Mouse (Mus musculus): ENCODE results near the gene Pced1b.
A peak's percentile ranks its signal among the peaks of the same experiment; 100 is the strongest.
"Not testable (repeated sequence)": the region's sequence is repeated elsewhere in the genome, so short reads cannot be mapped to it uniquely, and the experiment has no call there.

Gene Pced1b

DNA sequence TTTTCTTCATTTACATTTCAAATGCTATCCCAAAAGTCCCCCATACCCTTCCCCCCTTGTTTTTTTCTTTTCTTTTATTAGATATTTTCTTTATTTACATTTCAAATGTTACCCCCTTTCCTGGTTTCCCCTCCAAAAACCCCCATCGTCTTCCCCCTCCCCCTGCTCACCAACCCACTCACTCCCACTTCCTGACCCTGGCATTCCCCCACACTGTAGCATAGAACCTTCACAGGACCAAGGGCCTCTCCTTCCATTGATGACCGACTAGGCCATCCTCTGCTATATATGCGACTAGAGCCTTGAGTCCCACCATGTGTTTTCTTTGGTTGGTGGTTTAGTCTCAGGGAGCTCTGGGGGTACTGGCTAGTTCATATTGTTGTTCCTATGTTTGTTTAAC lies 125.1 kb downstream of the Pced1b start:
- DNase-seq (ENCODE audit: low read depth, low spot score): not testable (repeated sequence)

DNA sequence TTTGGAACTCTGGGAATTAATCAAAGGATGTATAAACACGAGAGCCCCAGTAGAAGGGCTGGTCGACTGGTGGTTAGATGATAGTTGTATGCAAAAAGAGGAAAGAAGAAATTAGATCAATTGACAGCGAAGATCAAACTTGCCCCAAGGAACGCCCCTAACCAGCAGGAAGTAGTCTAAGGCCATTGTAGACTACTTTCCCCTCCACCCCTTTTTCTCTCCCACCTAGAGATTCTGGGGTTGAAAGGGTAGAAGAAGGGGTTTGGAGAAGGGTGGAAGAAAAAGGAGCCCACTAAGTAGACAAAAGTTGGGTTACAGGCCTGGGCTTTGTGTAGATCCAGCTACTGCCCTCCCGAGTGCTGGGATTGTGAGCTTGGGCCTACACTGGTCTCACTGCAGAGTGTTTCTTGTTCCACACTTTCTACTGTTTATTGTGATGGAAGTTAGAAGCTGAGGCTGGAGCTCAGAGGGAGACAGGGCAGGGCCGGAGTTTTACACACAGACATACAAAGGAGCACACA lies 125.8 kb downstream of the Pced1b start:
- no peak for DNase-seq (ENCODE audit: low read depth, low spot score)

DNA sequence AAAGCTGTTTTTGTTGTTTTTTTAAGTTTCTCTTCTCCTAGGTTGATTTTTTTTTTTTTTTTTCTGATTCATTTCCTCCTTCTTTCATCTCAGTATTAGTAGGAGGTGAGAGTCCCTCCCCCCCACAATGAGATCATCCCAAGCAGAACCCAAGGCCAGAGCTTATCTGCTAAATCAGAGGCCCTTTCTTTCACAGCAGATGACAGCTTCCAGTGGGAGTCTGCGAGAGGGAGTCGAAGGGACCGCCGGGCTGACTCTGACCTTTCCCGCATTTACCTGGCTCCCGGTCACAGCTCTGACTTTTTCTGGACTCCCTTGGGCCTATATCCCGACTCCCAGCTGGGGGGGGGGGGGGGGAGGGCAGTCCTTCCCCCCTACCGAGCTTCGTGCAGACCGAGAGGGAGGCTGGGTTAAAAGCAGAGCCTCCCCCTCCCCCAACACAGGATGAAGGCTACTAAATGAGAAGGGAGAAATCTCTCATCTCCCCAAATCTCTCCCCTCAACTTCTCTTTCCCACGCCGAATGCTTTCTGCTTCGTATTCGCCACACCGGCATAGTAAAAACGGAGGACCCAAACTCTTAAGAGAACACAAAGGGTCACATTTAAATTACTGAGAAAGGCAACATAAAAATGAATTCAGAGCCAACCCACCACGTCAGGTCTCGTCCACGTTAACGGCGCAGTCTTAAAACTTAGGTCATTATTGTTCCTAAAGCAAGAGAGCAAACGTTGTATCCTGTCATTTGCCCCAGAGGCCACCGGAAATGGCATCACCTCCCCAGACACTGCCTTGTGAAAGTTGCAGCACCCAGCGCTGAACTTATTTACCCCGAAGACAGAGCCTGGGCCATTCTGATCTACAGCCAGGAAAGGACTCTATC lies 126.5 kb downstream of the Pced1b start:
- DNase-seq (ENCODE audit: low read depth, low spot score): peak; percentile 17

DNA sequence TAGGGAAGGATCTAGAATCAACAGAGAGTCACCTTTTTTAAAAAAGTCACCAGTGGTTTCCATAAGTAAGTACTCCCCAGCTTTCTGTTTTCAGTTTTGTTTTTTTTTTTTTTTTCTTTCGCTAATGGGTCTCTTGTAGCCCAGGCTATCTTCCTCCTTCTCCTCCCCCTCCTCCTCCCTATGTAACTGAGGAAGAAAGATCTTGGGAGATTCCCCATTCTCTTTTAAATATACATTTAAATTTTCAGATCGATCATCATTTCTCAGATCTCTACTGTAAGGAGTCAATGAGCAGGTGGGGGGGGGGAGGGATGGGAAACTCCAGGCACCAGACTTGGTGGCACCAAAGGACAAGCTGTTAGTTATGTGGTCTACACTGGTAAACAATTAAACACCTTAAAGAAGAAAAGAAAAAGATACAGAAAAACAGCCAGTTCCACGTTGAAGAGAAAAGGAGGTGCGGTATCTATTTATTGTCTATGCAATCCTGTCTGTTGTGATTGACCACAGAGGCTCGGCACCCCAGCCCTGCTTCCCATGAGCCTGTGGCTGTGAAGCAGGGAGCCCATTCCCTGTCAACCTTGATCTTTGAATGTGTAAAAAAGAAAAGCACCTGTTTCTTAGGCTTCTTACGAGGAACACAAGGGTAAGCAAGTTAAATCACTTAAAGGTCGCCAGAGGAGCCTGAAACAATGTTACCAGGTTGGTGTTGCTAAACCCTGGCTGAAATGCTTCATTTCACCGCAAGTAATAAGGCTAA lies 127.4 kb downstream of the Pced1b start:
- DNase-seq (ENCODE audit: low read depth, low spot score): no peak

DNA sequence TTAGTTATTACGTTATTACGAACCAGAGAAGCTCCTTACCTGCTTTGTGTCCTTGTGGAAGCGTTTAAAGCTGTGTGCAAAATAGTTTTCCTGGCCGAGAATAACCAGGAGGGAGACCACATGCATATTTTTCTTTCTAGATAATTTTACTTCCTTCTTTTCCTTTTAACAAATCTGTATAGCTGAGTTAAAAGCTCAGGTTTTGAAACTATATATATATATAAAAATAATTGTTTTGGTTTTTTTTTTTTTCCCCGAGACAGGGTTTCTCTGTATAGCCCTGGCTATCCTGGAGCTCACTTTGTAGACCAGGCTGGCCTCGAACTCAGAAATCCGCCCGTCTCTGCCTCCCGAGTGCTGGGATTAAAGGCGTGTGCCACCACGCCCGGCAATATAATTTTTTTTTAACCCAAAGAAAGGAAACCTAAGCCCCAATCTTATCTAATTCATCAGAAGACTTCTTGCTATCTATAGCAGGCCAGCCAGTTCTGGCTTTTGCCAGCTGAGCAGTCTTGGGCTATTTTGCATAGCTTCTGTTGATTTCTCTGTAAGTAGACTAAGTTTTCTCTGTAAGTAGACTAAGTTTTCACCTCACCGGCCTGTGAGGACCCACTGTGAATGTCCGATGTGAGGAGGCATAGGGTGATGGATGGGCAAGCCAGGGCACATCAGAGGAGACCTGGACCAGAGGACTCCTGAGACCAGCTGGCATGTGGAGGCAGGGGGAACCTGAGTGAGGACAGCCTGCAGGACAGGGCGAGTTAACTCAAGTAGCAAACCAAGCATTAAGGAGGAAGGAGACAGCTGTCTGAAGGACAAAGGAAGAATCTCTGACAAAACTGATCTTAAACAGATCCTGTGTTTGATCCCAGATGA lies 128.2 kb downstream of the Pced1b start:
- DNase-seq (ENCODE audit: low read depth, low spot score): no peak

DNA sequence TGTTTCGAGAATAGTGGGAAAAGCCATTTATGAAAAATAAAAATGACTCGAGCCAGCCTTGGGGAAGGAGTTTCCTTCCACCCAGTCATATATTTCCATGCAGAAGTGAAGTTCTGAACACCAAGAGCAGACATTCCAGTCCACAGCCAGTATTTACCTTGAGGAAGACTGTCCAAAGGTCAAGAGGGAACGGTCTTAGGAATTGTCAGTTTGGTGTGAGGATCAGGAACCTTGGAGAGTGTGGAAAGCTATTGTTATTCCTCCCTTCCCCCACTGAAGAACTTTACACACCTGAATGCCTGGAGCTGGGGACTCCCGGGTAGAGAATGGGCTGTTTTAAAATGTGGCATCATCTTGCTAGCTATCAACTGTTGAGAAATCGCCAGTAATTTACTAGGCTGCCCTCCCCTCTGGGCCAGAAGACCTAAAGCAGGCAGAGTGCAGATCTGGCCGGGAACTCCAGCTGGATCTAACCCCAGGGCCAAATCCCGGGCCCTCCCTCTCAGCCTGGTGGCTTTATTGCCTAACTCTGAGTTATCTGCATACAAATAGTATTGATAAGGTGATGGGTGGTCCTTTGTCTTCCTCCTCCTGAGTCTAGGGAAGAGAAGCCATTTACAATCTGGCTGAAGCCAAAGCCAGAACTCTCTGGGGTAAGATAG lies 129.3 kb downstream of the Pced1b start:
- DNase-seq (ENCODE audit: low read depth, low spot score): no peak

DNA sequence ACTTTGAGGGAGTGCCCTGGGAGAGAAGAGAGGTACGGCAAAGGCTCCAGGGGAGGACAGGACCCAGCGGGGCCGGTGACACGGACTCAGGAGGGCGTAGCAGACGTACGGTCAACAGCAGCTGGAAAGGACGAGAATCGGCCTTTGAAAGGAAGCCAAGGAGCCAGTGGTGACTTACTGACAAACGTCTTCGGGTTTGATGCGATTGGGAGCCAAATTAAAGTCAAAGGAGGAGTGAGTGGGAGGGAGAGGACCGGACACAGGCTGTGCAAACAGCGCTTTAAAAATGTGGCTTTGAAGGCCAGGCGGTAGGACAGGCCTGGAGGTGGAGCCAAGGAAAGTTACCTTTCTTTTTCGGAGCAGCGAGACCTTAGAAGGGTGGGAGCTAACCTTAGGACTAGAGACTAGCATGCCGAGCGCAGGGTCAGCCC lies 129.9 kb downstream of the Pced1b start:
- no peak for DNase-seq (ENCODE audit: low read depth, low spot score)

DNA sequence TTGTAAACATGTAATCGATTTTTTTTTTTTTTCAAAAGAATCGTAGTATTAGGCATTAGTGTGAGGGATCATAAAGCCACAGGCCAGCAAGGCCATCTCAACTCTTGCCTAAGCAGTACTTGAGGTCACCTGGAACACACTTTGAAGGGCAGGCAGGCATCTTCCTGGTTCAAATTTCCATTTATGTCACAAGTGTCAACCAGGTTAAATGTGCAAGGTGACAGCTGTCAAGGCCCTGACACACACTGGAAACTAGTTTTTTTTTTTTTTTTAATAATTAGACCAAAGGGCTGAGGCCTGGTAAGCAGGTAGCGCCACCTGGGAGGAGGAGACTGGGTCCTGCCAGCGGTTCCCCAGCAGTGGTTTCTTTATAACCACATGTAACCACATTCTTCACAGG lies 131.2 kb downstream of the Pced1b start:
- DNase-seq (ENCODE audit: low read depth, low spot score): no peak

DNA sequence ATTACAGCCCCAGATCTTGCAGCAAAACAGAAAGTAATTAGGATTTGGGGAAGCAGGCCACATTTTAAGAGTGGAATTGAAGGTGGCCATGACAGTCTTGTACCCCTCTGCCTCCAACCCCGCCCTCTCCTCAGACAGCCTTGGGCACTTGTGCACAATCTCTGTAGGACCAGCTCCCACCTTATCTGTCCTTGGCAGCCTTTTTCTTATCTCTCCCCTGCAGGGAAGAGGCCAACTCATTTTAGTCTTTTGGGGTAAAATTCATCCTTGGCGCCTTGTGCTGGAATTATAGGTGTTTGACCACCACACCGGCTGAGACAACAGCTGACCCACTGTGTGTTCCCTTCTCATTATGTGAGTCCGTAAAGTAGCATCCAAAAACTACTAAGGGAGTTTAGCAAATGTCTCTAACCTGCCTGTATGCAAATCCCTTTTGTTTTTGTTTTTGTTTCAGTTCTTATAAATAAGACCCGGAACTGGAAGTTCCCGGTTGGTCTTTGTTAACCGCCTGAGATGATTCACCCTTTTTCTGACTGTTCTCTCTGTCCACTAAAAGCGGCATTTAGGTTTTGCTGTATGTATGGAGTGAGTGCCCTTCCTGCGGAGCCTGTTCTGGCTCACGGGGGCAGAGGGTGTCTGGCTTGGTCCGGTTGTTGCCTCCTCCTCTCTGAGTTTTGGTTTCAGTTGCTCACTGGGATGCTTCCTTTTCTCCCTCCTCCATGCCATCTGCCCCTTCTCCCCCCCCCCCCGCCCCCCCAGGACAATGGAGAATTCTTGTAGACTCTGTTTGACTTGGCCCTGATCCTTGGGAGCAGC lies 132.8 kb downstream of the Pced1b start:
- no peak for DNase-seq (ENCODE audit: low read depth, low spot score)

DNA sequence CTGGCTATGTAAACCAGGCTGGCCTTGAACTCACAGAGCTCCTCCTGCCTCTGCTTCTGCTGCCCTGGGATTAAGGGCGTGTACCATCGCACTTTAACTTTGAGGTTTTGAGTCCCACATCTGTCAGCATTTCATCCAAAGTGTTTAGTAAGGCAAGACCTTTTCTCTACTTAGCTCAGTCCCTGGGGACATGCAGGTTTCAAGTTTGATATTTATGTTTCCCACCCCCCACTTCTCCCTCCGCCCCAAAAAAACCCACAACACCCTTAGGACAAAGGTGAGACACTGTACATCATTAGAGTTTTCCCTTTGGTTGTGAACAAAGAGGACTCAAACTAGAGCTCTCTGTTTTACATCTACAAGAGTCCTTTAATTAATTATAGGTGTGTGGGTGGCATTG lies 135.7 kb downstream of the Pced1b start:
- DNase-seq (ENCODE audit: low read depth, low spot score): no peak

DNA sequence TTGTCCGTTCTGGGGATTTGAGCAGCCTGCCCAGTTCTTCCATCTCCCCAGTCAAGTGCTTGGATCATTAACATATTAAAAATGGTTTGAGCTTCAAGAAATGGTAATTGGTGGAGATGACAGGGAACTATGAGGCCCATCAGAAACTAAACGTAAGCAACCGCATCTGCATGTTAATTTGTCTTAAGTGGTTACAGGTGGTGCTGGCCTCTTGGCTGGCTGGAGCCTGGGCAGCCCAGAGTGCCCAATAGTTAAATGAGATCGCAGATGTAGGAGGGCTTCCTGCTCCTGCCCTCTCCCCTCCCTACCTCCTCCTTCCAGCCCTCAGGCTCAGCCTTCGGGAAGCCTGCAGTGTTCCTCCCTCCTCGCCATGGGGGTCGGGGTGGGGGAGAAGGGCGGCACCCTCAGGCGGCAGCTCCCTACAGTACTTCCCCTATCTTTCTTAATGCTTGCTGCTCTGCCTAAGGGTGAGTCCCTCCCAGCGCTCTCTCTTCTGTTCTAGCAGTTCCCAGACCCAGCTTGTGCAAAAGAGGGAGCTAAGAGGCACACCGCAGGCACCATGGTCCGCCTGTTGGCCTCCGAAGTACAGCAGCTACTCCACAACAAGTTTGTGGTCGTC lies 136.7 kb downstream of the Pced1b start:
- no peak for DNase-seq (ENCODE audit: low read depth, low spot score)

DNA sequence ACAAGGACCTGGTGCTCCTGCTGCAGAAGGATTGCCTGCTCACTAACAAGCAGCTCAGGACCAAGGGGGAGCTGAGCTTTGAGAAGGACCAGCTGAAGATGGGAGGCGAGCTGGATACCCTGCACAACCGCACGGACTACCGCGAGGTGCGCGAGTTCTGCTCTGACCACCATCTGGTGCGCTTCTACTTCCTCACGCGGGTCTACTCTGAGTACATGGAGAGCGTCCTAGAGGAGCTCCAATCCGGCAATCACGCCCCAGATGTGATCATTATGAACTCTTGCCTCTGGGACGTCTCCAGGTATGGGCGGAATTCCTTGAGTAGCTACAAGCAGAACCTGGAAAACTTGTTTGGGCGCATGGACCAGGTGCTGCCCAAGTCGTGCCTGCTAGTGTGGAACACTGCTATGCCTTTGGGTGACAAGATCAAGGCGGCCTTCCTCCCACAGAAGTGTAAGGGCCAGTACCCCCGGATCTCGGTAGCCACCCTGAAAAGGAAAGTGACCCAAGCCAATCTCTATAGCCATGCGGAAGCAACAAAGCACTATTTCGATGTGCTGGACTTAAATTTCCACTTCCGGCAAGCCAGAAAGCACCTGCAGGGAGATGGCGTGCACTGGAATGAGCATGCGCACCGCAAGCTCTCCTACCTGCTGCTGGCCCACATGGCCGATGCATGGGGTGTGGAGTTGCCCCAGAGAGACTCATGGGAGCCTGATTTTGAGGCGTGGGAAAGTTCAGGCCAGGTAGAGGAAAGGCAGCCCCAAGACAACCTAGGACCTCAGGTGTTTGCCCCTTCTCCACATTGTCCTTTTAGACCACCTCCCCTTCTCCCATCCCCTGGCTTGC lies 137.5 kb downstream of the Pced1b start:
- DNase-seq (ENCODE audit: low read depth, low spot score): no peak

DNA sequence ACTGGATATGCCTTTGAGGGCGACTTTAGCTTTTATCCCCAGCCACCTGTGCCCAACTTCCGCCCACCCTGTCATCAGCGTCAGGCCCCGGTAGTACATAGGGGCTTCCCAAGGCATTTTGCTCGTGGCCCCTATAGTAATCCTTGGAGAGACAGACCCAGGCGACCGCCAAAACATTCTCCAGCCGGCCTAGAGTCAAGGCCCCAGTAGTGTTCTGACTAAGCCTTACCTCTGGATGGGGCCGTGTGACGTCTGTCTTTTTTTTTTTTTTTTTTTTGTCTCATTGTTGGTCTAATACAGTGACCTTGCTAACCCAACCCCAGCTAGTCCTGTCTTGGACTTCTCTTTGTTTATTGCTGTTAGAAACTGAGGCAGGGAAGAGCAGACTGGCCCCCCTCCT lies 138.3 kb downstream of the Pced1b start:
- DNase-seq (ENCODE audit: low read depth, low spot score): not testable (repeated sequence)

DNA sequence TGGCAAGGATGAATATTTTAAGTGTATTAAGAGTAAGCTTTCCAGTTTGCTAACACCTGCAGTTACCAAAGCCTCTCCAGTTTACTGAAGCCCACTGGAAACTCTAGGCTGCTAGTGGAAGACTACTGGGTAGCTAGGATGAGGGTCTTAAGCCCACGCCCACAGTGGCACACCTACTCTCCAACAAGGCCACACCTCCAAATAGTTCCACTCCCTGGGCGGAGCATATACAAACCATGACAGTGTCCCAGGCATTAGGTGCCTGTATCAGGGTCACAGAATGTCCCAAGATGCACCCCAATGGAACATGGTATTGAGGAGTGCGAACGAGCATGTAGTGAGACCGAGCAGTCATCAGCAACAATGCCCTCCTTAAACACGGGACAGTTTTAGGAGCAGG lies 140.9 kb downstream of the Pced1b start:
- DNase-seq (ENCODE audit: low read depth, low spot score): no peak

DNA sequence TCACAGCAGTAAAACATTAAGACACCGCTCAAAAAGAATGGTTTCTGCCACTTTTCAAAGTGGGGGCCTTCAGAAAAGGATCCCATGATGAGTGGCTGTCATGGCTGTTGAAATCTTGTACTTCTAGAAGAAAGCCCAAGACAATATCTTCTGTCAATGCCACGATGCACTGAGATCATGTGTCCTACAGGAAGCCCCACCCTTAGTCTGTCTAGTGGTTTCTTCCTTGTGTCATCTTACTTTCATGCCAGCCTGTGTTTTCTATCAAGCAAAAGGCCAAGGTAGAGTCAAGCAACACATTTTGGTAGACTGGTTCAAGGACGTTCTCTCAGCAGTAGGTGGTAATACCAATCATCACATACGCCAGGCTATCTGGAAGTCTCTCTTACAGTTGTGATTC lies 142.7 kb downstream of the Pced1b start:
- no peak for DNase-seq (ENCODE audit: low read depth, low spot score)

DNA sequence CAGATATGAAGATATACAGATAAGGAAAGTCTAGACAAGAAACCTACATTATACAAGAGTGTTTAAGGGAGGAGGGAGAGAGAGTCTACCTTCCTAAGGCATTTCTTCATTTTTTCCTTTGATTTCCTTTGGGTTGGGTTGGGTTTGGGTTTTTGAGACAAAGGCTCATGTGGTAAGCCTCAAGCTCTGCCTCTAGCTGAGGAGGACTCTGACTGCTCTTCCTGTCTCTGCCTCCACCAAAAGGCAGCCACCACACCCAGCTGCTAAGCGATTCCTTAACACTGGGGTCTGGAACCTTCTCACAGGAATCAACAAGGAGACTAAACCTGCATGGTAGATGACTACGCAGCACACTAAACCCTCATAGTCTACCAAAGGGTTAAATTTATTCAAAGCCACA lies 143.9 kb downstream of the Pced1b start:
- DNase-seq (ENCODE audit: low read depth, low spot score): no peak

DNA sequence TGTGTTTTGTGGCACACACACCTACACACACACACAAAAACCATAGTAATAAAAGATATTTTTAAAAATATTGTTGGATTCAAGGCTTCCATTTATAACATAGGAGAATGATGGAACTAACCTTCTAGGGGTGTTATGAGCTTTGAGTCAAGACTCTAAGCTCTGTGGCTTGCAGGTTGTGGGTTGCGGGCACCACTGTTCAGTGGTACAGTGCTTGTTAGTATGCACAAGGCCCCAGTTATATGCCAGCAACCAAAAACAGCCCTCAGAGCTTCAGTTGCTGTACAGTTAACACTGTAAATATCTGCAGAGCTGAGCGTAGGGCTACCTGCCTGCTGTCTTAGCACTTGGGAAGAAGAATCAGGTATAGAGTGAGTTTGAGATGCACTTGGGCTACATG lies 144.5 kb downstream of the Pced1b start:
- DNase-seq (ENCODE audit: low read depth, low spot score): no peak

DNA sequence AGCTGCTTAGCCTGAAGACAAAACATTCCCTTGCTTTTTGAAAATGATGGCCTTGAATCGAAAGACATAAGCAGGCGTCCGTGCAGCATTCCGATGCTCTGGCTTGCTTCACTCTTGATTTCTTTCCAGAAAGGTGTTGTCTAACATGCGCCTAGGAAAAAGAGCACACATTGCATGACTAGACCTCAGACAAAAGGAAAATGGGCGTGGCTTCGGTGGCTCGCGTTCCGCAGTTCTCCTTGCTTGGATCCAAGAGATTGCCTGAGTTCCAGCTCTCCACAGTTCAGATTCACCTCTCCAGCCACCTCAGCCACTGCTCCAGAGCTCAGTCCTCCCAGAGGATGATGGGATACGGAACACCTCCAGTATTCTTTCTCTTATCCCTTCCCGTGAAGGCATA lies 147.7 kb downstream of the Pced1b start:
- no peak for DNase-seq (ENCODE audit: low read depth, low spot score)

All from telencephalon, adult 2 months (tissue).